ENCODE assay signal across 8 mouse cellular contexts in the genomic region with DNA sequence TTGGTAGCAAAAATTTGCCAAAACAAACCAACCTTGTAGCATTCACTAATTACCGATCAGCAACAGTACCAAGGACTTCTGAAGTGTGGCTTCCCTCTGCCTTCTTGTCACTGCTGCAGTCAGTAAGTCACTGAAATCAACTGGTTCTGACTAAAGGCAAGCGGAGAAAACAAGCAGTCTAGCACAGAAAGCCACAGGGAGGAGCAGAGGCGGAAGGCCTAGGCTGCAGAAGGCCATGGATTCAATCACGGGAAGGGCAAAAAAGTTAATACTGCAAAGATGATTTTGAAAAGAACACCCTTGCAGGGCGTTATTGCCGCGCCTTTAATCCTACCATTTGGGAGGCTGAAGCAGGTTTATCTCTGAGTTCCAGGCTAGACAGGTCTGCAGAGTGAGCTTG. TPM values are rescaled to one million over a fixed set of nuclear protein-coding genes. Genes with fewer than 3 reads are reported as not detected.
A peak's percentile ranks its signal among the peaks of the same experiment; 100 is the strongest.
DNase-seq lines count a peak whose midpoint lies in the region; ATAC-seq and TF ChIP-seq lines count a peak whose summit lies in the region.

No protein-coding gene starts in this region.

- H3K36me3 ChIP-seq in lung, embryonic 14.5 days (ENCODE audit: insufficient read depth) = peaks cover 26% of the 10 kb centered on the region
- peaks cover 14% of the 10 kb centered on the region; the same call in 1 of the 2 replicates for H3K36me3 ChIP-seq in intestine, embryonic 15.5 days
- 0 out of 2 replicates have a peak, but pooled peaks cover 4% of the 10 kb centered on the region for H3K36me3 ChIP-seq in neural tube, embryonic 14.5 days (ENCODE audit: control insufficient read depth, insufficient read depth, low read length)

- H3K27ac ChIP-seq in cerebellum, adult 2 months (ENCODE audit: insufficient read depth, low read length) = no peak overlapping the region
- H3K27ac ChIP-seq in lung, embryonic 14.5 days (ENCODE audit: low read depth) = no peak overlapping the region
- H3K27ac ChIP-seq in intestine, embryonic 15.5 days = no peak overlapping the region
- H3K27ac ChIP-seq in neural tube, embryonic 14.5 days (ENCODE audit: low read depth, low read length) = no peak overlapping the region

- TF ChIP-seq POLR2A in cerebellum, adult 2 months (IDR thresholded peaks at IDR 0.05; ENCODE audit: borderline replicate concordance, insufficient read depth, low read length) = no peak

- no peaks in the 10 kb centered on the region for H3K9me3 ChIP-seq in lung, embryonic 14.5 days (ENCODE audit: low read depth, low read length)
- no peaks in the 10 kb centered on the region for H3K9me3 ChIP-seq in intestine, embryonic 15.5 days
- no peaks in the 10 kb centered on the region for H3K9me3 ChIP-seq in neural tube, embryonic 14.5 days (ENCODE audit: control insufficient read depth, low read length)

- H3K4me1 ChIP-seq in cerebellum, adult 2 months (ENCODE audit: control insufficient read depth, insufficient read depth, low read length) = peaks cover 5% of the 10 kb centered on the region
- peaks cover 5% of the 10 kb centered on the region; the same call in 1 of the 2 replicates for H3K4me1 ChIP-seq in lung, embryonic 14.5 days (ENCODE audit: insufficient read depth)
- peaks cover 20% of the 10 kb centered on the region for H3K4me1 ChIP-seq in intestine, embryonic 15.5 days (replicated peaks)
- peaks cover 17% of the 10 kb centered on the region for H3K4me1 ChIP-seq in neural tube, embryonic 14.5 days (ENCODE audit: control insufficient read depth, insufficient read depth, low read length)

- peak overlapping the region; percentile 93 for H3K9ac ChIP-seq in lung, embryonic 14.5 days
- H3K9ac ChIP-seq in intestine, embryonic 15.5 days = no peak overlapping the region
- no peak overlapping the region for H3K9ac ChIP-seq in neural tube, embryonic 14.5 days (replicated peaks; ENCODE audit: low read depth, low read length)

- no peak for TF ChIP-seq CTCF in cerebellum, adult 2 months (IDR thresholded peaks at IDR 0.05; ENCODE audit: borderline replicate concordance, insufficient read depth, low read depth, low read length)
- TF ChIP-seq CTCF in lung, embryonic 14.5 days (IDR thresholded peaks at IDR 0.05; ENCODE audit: low read depth) = no peak

- ATAC-seq in lung, embryonic 14.5 days (ENCODE audit: insufficient read depth) = no peak
- no peak for ATAC-seq in intestine, embryonic 15.5 days
- no peak for ATAC-seq in neural tube, embryonic 14.5 days (ENCODE audit: low read depth)

- 80% methylated on average over 7 of the region's 7 CpGs for WGBS in cerebellum, adult 2 months
- 86% methylated on average over 7 of the region's 7 CpGs for WGBS in lung, embryonic 14.5 days
- 87% methylated on average over 7 of the region's 7 CpGs for WGBS in intestine, embryonic 15.5 days
- WGBS in neural tube, embryonic 14.5 days = 95% methylated on average over 7 of the region's 7 CpGs

- peak overlapping the region; percentile 7 for H3K4me3 ChIP-seq in cerebellum, adult 2 months (replicated peaks; ENCODE audit: insufficient read depth, low read depth, low read length)
- peak overlapping the region; percentile 85; the same call in 1 of the 2 replicates for H3K4me3 ChIP-seq in lung, embryonic 14.5 days (ENCODE audit: low read depth, low read length)
- peak overlapping the region; percentile 64 for H3K4me3 ChIP-seq in intestine, embryonic 15.5 days (replicated peaks)
- H3K4me3 ChIP-seq in neural tube, embryonic 14.5 days (ENCODE audit: low read depth, low read length) = peak overlapping the region; percentile 68; the same call in 1 of the 2 replicates

- H3K4me2 ChIP-seq in lung, embryonic 14.5 days = peak overlapping the region; percentile 70
- H3K4me2 ChIP-seq in intestine, embryonic 15.5 days (replicated peaks) = peak overlapping the region; percentile 82
- no peak overlapping the region for H3K4me2 ChIP-seq in neural tube, embryonic 14.5 days (ENCODE audit: low read depth, low read length)

- H3K27me3 ChIP-seq in cerebellum, adult 2 months (ENCODE audit: control insufficient read depth, insufficient read depth, low read length) = no peaks in the 10 kb centered on the region
- H3K27me3 ChIP-seq in lung, embryonic 14.5 days (ENCODE audit: insufficient read depth, low read length) = no peaks in the 10 kb centered on the region
- no peaks in the 10 kb centered on the region for H3K27me3 ChIP-seq in intestine, embryonic 15.5 days (replicated peaks)
- H3K27me3 ChIP-seq in neural tube, embryonic 14.5 days (ENCODE audit: control insufficient read depth, insufficient read depth, low read length) = no peaks in the 10 kb centered on the region

- no peak for DNase-seq in cerebellum, adult 2 months
- DNase-seq in cerebellum, postnatal 4 days (ENCODE audit: low spot score in 2 of 2) = no peak
- no peak for DNase-seq in lung, embryonic 14.5 days
- DNase-seq in lung, adult 18-20 months = no peak
- DNase-seq in right cerebral cortex, postnatal 10 days (ENCODE audit: low spot score in 2 of 2) = no peak
- DNase-seq in right cerebral cortex, postnatal 36 days (ENCODE audit: low spot score in 2 of 2) = no peak

RNA-seq across cellular contexts. Expression of a gene that starts 2.1 kb away (rescaled TPM):
- 195 and 202 TPM in 2 replicates for polyA plus RNA-seq in cerebellum, adult 2 months (2012; rRNA removed)
- 215 and 218 TPM in 2 replicates for polyA plus RNA-seq in lung, embryonic 14.5 days (2014; fragmentation: Nextera tagmentation; extraction: Ambion mirVana)
- 295 and 300 TPM in 2 replicates for polyA plus RNA-seq in intestine, embryonic 15.5 days (2015; fragmentation: Nextera tagmentation; extraction: Ambion mirVana)
- 219 and 222 TPM in 2 replicates for polyA plus RNA-seq in neural tube, embryonic 14.5 days (2014; fragmentation: Nextera tagmentation; extraction: Ambion mirVana)

RNA-seq across cellular contexts. Expression of a gene that starts 27.3 kb away (rescaled TPM):
- 10.6 and 10.8 TPM in 2 replicates for polyA plus RNA-seq in cerebellum, adult 2 months (2012; rRNA removed)
- polyA plus RNA-seq in lung, embryonic 14.5 days (2014; fragmentation: Nextera tagmentation; extraction: Ambion mirVana) = 25.0 and 26.6 TPM in 2 replicates
- polyA plus RNA-seq in intestine, embryonic 15.5 days (2015; fragmentation: Nextera tagmentation; extraction: Ambion mirVana) = 24.8 and 30.0 TPM in 2 replicates
- 25.4 and 26.4 TPM in 2 replicates for polyA plus RNA-seq in neural tube, embryonic 14.5 days (2014; fragmentation: Nextera tagmentation; extraction: Ambion mirVana)

Comparison
In these comparisons a context has a peak if more than half of its experiments do, and no peak if none do; other contexts are left out.
1. H3K4me3 ChIP-seq: peak in every context shown above with its lines; median percentile 85 in lung, embryonic 14.5 days; 68 in neural tube, embryonic 14.5 days; 64 in intestine, embryonic 15.5 days; 7 in cerebellum, adult 2 months.